Mouse (Mus musculus): ENCODE data around the gene Gart. TPM values are rescaled to one million over a fixed set of nuclear protein-coding genes. Genes with fewer than 3 reads are reported as not detected.

Gart gene
- total RNA-seq, 1 experiment from 2014 or later = 124 TPM

Other genes with a start within 250 kb of the Gart start
- gene Il10rb, start 240.8 kb downstream of the Gart start, total RNA-seq (2021) = 281 and 313 TPM in 2 replicates
- gene Ifnar1, start 161.7 kb downstream of the Gart start, total RNA-seq (2021) = 57.5 and 70.8 TPM in 2 replicates
- gene Ifngr2, start 99.9 kb downstream of the Gart start, total RNA-seq (2021) = 20.1 and 31.1 TPM in 2 replicates
- gene Tmem50b, start 49.2 kb downstream of the Gart start, total RNA-seq (2021) = 57.9 and 58.3 TPM in 2 replicates
- 14.5 and 17.1 TPM in 2 replicates for gene Dnajc28, start 27.9 kb downstream of the Gart start, total RNA-seq (2021)
- 297 and 334 TPM in 2 replicates for gene Son, start 554 bp upstream of the Gart start, total RNA-seq (2021)
- 8.7 and 16.7 TPM in 2 replicates for gene Donson, start 41.8 kb upstream of the Gart start, total RNA-seq (2021)
- 62.8 and 71.7 TPM in 2 replicates for gene Cryzl1, start 82.0 kb upstream of the Gart start, total RNA-seq (2021)
- gene Itsn1, start 82.3 kb upstream of the Gart start, total RNA-seq (2021) = 39.3 and 50.3 TPM in 2 replicates

All from adrenal gland, postnatal 25 days (tissue).